Comparison of ENCODE assay signal across 8 mouse cellular contexts in genomic region chr1:171379935-171380599, GRCm38 (mm10). TPM values are rescaled to one million over a fixed set of nuclear protein-coding genes. Genes with fewer than 3 reads are reported as not detected.
DNase-seq lines count a peak whose midpoint lies in the region; ATAC-seq and TF ChIP-seq lines count a peak whose summit lies in the region.

No protein-coding gene starts in this region.

- DNase-seq in Patski (ENCODE audit: low read depth, low spot score): no peak
- DNase-seq in cerebellum, adult 9-11 months: peak; percentile 90
- peak; percentile 53 to 62 for DNase-seq in frontal cortex, postnatal 14 days (ENCODE audit: low spot score in 2 of 2)
- peak; percentile 70 to 80 for DNase-seq in layer of hippocampus, postnatal 14 days (ENCODE audit: low spot score in 2 of 2)
- DNase-seq in lung, postnatal 10 days: peak; percentile 94
- DNase-seq in ovary, postnatal 14 days (ENCODE audit: low spot score): peak; percentile 51
- peak; percentile 67 for DNase-seq in thymus, postnatal 0 days (ENCODE audit: low spot score)

- peak overlapping the region; percentile 27 for H3K4me3 ChIP-seq in hindbrain, embryonic 12.5 days

- 3% methylated on average over 31 of the region's 31 CpGs for WGBS in hindbrain, embryonic 12.5 days

- H3K4me2 ChIP-seq in hindbrain, embryonic 12.5 days (replicated peaks): peak overlapping the region; percentile 52

- CTCF ChIA-PET in Patski (lab: Charles Lee): interaction anchor here (0.7 to 2.6 kb wide), 8 partner anchors 9 to 115 kb away, joined by 3 to 15 read pairs (median 4); partner anchors contain the start of genes Arhgap30 and Nectin4

- no peak overlapping the region for H3K9ac ChIP-seq in hindbrain, embryonic 12.5 days

- peaks cover 2% of the 10 kb centered on the region; the same call in 1 of the 2 replicates for H3K4me1 ChIP-seq in hindbrain, embryonic 12.5 days

- peak; percentile 70 for ATAC-seq in Patski
- ATAC-seq in hindbrain, embryonic 12.5 days (ENCODE audit: low FRiP score): peak; percentile 82

- no peak for TF ChIP-seq CTCF in Patski (IDR thresholded peaks at IDR 0.05)

- no peaks in the 10 kb centered on the region for H3K36me3 ChIP-seq in hindbrain, embryonic 12.5 days

- no peak overlapping the region for H3K27ac ChIP-seq in hindbrain, embryonic 12.5 days

- POLR2A ChIA-PET in Patski (lab: Charles Lee): no interaction called here

- peaks cover 4% of the 10 kb centered on the region for H3K27me3 ChIP-seq in Patski
- H3K27me3 ChIP-seq in hindbrain, embryonic 12.5 days: peaks cover 26% of the 10 kb centered on the region

- in situ Hi-C loops in Patski (cut with MboI; ENCODE audit: low pct_unique_long_range_greater_than_20kb): no loop called here

- no peaks in the 10 kb centered on the region for H3K9me3 ChIP-seq in hindbrain, embryonic 12.5 days (replicated peaks)

RNA-seq across cellular contexts. Expression of gene Arhgap30, which starts 8.7 kb away (rescaled TPM):
- not detected for polyA plus RNA-seq in Patski (2021)
- 0.83 and 0.98 TPM in 2 replicates for polyA plus RNA-seq in hindbrain, embryonic 12.5 days (2016; fragmentation: Nextera tagmentation; extraction: Ambion mirVana)
- total RNA-seq in layer of hippocampus, postnatal 14 days (2021): 1 to 10 TPM; 2.1 to 2.4 TPM
- 64.2 and 73.2 TPM in 2 replicates for polyA plus RNA-seq in thymus, postnatal 0 days (2015; fragmentation: Nextera tagmentation; extraction: Ambion mirVana)

RNA-seq across cellular contexts. Expression of gene Nectin4, which starts 10.2 kb away (rescaled TPM):
- 0.04 TPM for polyA plus RNA-seq in Patski (2021)
- polyA plus RNA-seq in hindbrain, embryonic 12.5 days (2016; fragmentation: Nextera tagmentation; extraction: Ambion mirVana): 1.6 and 1.7 TPM in 2 replicates
- 1 to 10 TPM; 2.1 to 3.1 TPM for total RNA-seq in layer of hippocampus, postnatal 14 days (2021)
- 0.91 and 1.1 TPM in 2 replicates for polyA plus RNA-seq in thymus, postnatal 0 days (2015; fragmentation: Nextera tagmentation; extraction: Ambion mirVana)

RNA-seq across cellular contexts. Expression of gene Klhdc9, which starts 19.5 kb away (rescaled TPM):
- polyA plus RNA-seq in Patski (2021): not detected
- 2.0 and 3.6 TPM in 2 replicates for polyA plus RNA-seq in hindbrain, embryonic 12.5 days (2016; fragmentation: Nextera tagmentation; extraction: Ambion mirVana)
- 1 to 10 TPM; 6.8 to 7.4 TPM for total RNA-seq in layer of hippocampus, postnatal 14 days (2021)
- 0.76 and 1.4 TPM in 2 replicates for polyA plus RNA-seq in thymus, postnatal 0 days (2015; fragmentation: Nextera tagmentation; extraction: Ambion mirVana)

RNA-seq across cellular contexts. Expression of gene Usf1, which starts 31.0 kb away (rescaled TPM):
- polyA plus RNA-seq in Patski (2021): 106 TPM
- polyA plus RNA-seq in hindbrain, embryonic 12.5 days (2016; fragmentation: Nextera tagmentation; extraction: Ambion mirVana): 175 and 182 TPM in 2 replicates
- total RNA-seq in layer of hippocampus, postnatal 14 days (2021): 100 to 1,000 TPM; 129 to 135 TPM
- polyA plus RNA-seq in thymus, postnatal 0 days (2015; fragmentation: Nextera tagmentation; extraction: Ambion mirVana): 80.7 and 90.6 TPM in 2 replicates

RNA-seq across cellular contexts. Expression of gene Pfdn2, which starts 34.6 kb away (rescaled TPM):
- 164 TPM for polyA plus RNA-seq in Patski (2021)
- 134 and 149 TPM in 2 replicates for polyA plus RNA-seq in hindbrain, embryonic 12.5 days (2016; fragmentation: Nextera tagmentation; extraction: Ambion mirVana)
- total RNA-seq in layer of hippocampus, postnatal 14 days (2021): 100 to 1,000 TPM; 123 to 135 TPM
- polyA plus RNA-seq in thymus, postnatal 0 days (2015; fragmentation: Nextera tagmentation; extraction: Ambion mirVana): 87.5 and 92.2 TPM in 2 replicates

Comparison
In these comparisons a context has a peak if more than half of its experiments do, and no peak if none do; other contexts are left out.
1. RNA of gene Arhgap30, which starts 8.7 kb away (polyA plus RNA-seq): 64.2 to 73.2 TPM in thymus, postnatal 0 days; 0.83 to 0.98 TPM in hindbrain, embryonic 12.5 days and not detected in Patski (single experiment); every median in the first group is over 10 times any median in the second.